Mouse (Mus musculus): Measurements from ENCODE around the gene Usmg5.

DNA sequence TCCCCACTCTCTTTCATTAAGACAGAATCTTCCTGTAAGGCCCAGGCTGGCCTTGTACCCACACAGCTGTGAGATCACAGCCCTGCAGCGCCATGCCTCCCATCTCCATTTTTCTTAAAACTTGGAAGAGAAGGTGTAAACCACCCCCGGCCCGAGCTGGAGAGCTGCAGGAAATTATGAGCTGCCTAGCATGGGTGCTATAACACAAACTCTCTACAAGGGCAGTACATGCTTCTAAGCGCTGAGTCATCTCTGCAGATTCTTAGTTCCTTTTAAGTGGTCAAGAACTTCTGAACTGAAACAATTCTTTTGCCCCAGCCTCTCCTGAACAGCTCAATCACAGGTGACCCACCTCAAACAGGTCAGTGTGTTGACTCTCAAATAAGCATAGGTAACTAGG, 55.5 kb downstream of the Usmg5 start:
- no peak for TF ChIP-seq MAFK (IDR thresholded peaks at IDR 0.05; ENCODE audit: insufficient read depth, low read depth, low read length)
- TF ChIP-seq ZC3H11A (IDR thresholded peaks at IDR 0.05; ENCODE audit: borderline replicate concordance, low read depth, low read length): no peak
- no peak for TF ChIP-seq CHD2 (IDR thresholded peaks at IDR 0.05; ENCODE audit: low read depth, low read length)
- TF ChIP-seq ZNF384 (IDR thresholded peaks at IDR 0.05; ENCODE audit: low read depth, low read length): no peak
